Mouse (Mus musculus) heart, postnatal 36 days (tissue): ENCODE data around the gene Serpina3m. TPM values are rescaled to one million over a fixed set of nuclear protein-coding genes. Genes with fewer than 3 reads are reported as not detected.
A peak's percentile ranks its signal among the peaks of the same experiment; 100 is the strongest.
"Not testable (repeated sequence)": the region's sequence is repeated elsewhere in the genome, so short reads cannot be mapped to it uniquely, and the experiment has no call there.

Source experiments
- DNase-seq, 2 experiments: peaks; one replicate each; pipeline ENCODE4 v3.0.0; 2021 to 2022
- intact Hi-C: fragments of 180-260 bp; cut with DNase I; formaldehyde crosslinking; loops from one replicate; pipeline ENCODE4 v1.15.1; 2025
- total RNA-seq, 2 experiments: library from RNA; stranded (reverse); gene quantifications; 2 replicates each; pipeline ENCODE4 v1.2.3; 2021

Gene Serpina3m
- not detected for total RNA-seq

DNA sequence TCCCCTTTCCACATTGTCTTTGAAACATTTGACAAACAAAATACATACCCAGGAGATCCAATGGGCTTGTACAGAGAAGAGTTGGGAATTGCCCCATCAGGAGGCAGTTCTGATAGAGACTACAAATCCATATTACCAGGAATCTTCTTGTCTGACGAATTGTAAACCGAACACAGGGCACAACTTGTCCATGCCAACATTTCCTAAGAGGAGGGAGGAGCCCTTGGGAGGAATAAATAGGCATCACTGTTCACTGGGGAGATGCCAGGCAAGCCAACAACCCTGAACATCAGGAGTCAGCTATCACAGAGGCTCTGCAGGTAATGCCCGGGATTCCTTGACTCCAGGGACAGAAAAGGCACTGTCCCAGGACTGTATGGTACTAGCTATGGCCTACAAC lies at the start of gene Serpina3m, which contains the start of gene Serpina3k:
Gene Serpina3m, plus strand, starts transcription at position 261 of the 400 bp plus-strand sequence.
Gene Serpina3k, plus strand, starts transcription at position 261 of the 400 bp plus-strand sequence.
- intact Hi-C loops, DNase-seq: not testable (repeated sequence)

DNA sequence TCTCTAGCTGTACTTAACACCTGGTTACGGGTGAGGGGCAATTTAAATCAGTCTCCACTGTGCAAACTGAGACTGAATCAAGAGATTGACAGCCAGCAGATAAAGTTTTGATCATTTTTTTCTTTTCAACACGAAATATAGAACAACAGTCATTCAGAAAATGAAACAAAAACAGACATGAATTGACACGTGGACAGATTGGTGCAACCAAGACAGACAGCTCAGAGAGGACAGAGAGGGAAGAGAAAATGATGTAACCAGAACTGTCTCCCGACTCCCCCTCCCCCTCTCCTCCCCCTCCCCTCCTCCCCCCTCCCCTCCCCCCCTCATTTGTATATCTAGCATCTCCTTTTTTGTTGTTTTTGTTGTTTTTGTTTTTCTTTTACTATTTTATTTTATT lies 48.4 kb upstream of the Serpina3m start:
- no peak for DNase-seq
- intact Hi-C loops: no loop called here

DNA sequence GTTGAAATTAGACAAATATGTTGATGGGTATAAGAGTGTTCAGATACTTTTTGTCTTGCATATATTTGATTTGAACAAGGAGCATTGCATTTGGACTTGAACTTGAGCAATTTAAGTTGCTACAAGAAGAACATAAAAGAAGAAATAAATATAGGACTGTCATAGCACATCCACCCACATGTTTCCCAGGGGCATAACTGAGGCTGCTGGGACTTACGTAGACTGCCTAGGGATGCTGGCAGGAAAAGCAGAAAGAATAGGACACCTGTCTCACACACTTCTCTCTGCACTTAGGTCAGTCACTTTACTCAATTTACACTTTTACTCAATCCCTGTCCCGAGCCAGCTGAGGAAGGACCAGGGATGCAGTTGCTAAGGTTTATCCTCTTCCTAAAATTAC lies 44.3 kb upstream of the Serpina3m start:
- no peak for DNase-seq
- intact Hi-C loops: no loop called here

DNA sequence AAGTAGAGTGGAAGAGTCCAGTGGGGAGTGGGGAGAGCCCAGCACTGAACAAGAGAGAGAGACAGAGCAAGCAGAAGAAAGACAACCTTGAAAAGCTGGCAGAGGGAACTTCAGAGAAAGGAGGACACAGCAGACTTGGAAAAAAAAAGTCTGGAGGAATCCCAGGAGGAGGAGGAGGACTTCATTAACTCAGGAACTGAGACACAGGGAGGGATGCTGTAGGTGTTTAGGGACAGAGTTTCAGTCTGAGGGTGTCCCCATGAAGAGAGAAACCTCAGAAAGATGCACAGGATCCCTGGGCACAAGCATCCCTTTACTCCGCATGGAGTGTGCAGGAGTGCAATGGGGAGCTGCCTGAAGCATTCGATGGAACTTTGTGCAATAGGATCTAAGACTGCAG lies 40.2 kb upstream of the Serpina3m start:
- intact Hi-C loops: no loop called here

DNA sequence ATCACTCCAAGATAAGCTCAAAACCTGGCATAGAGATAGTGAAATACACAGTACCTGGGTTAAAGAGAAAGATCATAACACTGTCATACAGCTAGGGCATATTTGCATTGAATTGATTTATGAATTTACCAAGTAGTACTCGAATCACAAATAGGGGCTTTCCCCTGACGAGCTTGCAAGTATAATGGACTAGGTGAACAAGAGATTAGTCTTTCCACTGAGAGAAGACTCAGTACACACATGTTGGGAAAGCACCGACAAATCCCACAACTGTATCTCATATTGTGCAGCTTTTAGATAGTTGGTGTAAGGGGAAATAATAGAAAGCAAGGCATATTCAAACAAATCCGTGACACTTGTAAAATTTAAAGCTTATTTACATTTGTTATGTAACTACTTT lies 32.3 kb upstream of the Serpina3m start:
- intact Hi-C loops: no loop called here
- no peak for DNase-seq

More for the DNA sequence above, 40.2 kb upstream of the Serpina3m start:
- no peak for DNase-seq

DNA sequence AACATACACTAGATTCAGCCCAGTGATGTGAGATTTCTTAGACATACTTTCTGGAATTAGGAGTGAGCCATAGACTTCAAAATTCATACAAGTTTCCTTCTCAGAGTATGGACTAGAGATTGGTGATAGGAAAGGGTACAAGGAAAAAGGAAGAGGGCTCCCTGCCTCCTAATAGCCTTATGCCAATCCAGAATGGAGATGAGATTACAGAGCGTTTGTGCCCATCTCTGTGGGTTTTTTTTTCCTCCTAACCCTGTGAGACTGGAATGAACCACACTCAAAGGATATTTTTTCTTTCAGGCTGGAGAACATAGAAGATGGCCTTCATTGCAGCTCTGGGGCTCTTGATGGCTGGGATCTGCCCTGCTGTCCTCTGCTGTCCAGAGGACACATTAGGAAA lies 24.0 kb upstream of the Serpina3m start, which contains the start of gene Serpina3j:
Gene Serpina3j, plus strand, starts transcription at position 301 of the 400 bp plus-strand sequence.
- no peak for DNase-seq
- intact Hi-C loops: no loop called here

DNA sequence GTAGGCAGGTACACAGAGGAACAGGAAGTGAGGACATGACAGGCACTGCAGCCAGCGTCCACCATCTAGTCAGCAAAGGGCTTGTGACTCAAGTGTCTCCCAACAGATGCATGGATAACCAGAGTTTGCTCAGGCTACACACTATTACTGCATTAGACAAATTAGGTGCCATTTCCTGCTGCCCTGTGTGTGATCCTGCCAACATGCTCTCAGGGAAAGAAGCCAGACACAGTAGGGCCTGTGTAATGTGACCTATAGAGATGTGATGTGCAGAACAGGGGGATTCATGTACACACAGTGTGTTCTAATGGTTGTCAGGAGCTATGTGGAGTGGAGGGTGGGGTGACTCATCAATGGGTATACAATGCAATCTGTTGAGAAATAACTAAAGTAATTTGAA lies 15.8 kb upstream of the Serpina3m start:
- DNase-seq: no peak
- intact Hi-C loops: no loop called here

DNA sequence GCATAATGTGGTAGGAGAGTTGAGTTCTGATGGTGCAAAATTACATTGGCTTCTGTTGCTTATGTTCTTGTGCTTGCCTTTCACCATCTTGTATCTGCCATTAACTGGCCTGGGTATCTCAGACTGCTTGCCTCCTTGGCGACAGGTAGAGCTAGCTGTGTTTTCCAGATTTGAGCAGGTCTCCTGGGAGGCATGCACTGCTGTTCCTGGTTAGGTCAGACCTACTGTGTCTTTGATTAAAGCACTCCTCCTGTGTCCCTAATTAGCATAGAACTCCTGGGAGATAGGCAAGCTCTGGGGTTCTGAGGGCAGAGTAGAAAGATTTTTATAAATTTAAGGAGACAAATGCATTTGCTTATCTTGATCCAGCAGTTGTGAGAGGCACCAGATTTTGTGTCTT lies 6.6 kb upstream of the Serpina3m start:
- DNase-seq: no peak
- intact Hi-C loops: no loop called here

DNA sequence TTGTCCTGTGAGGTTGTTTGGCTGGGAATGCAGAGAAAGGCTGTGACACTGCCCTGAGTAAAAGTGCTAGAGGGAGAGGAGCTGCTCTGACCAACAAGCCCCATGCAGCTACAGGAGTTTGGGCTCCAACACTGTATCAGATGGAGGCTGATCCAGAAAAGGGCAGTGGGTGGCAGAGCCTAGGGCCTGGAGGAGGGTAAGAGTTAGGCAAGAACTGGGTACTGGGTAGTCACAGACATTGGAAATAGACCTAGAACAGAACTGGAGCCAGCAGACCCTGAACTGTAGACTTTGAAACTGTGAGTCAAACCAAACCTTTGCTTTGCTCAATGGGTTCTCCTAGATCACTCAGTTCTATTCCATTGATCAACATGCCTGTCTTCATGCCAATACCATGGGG lies 1.4 kb upstream of the Serpina3m start:
- intact Hi-C loops, DNase-seq: not testable (repeated sequence)

DNA sequence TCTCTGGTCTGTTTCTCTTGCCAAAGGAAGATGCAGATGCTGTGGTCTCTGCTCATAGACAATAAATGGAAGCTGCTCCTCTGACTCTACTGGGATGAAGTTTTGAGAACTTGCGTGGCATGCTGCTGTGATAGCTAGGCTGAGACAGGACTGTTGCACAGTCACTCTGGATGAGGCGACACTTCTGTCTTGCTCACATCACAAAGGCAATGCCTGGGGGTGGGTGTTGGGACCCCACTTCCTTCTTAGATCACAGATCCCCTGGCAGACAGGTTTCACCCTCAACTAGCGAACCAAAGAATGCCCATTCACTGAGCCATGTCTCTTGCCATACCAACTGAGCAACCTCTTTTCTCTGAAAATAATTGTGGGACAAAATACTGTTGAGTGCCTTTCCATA lies 419 bp downstream of the Serpina3m start:
- intact Hi-C loops: no loop called here
- no peak for DNase-seq

DNA sequence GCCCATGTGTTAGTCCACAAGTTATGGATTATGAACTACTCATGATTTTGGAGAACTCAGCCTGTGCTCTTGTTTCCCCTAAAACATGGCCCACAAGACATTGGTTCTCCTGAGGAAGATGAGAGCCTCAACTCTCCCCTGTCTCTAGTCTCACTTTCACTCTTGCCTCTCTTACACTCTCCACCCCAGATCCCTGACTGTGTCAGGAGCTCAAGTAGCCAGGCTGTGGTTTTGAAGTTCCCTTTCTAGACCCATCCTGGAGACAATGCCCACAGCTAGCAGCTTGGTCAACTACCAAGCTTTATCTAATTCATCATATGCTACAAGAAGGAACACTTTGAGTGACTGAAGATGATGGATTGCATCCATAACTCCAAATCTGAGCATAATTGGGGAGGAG lies 4.2 kb downstream of the Serpina3m start:
- DNase-seq, intact Hi-C loops: not testable (repeated sequence)

DNA sequence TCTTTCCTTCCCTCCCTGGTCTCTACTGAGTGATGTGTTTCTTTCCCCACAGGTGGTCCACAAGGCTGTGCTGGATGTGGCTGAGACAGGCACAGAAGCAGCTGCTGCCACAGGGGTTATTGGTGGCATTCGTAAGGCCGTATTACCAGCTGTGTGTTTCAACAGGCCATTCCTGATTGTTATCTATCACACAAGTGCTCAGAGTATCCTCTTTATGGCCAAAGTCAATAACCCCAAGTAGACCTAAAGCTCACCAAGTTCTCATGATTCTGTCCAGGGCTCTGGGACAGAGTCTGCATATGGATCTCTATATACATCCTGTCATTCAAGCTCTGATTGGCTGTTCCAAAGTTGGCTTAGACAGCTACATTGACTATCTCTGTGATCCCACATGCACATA lies 6.9 kb downstream of the Serpina3m start:
- no peak for DNase-seq

DNA sequence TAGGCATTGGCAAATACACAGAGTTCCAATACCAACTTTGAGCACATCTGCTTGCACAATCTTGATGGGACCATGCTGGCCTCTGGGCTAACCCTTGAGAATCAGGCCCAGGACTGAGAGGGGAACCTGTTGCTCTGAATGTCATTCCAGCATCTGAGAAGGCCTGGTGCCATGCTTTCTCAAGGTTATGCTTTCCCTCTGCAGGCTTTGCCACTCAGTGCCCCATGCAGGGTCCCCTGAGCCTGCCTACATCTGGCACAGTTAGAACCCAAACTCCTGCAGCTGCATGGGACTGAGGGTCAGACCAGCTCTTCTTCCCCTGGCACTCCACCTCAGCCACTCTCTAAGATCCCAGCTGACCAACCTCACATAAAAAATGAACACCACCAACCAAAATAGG lies 7.4 kb downstream of the Serpina3m start:
- intact Hi-C loops: loop anchor here (5.0 kb wide), 1 partner anchor 72 kb away; no protein-coding TSS in a partner anchor
- DNase-seq: no peak

More for the DNA sequence above, 6.9 kb downstream of the Serpina3m start:
- intact Hi-C loops: loop anchor here (5.0 kb wide), 1 partner anchor 72 kb away; no protein-coding TSS in a partner anchor

DNA sequence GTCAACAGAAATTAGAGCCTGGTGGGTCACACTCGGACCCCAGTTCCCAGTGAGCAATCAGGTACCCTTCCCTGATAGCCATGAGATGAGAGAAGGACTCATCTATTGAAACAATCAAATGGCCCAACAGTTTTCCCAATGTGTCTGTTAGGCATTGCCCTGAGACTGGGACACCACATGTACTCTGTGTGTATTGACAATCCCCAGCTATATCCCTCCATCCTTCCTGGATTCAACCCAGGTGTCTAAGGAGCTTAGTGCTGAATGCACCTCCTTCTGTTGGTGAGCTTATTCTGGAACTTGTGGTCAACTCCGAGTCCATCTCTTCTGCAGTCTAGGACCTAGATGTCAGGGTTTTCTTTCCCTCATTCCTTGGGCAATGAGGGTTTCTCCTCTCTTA lies 8.8 kb downstream of the Serpina3m start:
- no peak for DNase-seq
- intact Hi-C loops: loop anchor here (5.0 kb wide), 1 partner anchor 70 kb away; no protein-coding TSS in a partner anchor

DNA sequence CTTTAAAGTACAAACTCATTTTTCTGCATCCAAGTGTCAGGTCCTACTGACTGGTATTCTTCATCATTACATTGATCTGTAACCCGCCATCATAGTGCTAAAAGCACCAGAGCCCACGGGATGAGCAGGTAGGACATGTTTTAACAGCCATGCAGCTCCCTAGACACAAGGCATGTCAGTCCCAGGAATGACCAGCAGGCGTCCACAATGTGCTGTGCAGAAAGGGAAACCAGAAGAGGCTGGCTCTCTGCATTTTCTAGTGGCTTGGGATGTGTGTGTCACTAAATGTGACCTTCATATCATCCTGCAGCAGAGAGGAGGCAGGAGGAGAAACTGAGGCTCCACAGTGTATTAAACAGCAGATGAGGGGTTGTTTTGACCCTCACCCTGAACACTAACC lies 13.5 kb downstream of the Serpina3m start:
- intact Hi-C loops: not testable (repeated sequence)

DNA sequence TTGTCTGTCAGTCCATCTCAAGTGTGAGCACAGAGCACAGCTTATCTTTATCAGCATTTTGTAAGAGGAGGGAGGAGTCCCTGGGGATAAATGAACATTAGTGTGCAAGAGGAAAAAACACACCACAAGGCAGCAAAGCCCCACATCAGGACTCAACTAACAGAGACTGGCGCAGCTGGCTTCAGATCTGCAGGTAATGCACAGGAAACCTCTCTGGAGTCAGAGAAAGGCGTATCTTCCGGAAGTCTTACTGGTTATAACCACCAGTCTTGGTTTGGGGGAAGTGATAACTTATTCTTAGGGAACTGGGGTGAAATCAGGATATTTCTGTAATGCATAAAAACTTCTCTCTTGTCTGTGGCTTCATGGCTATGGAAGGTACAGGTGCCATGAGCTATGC lies 17.7 kb downstream of the Serpina3m start:
- DNase-seq: no peak
- intact Hi-C loops: no loop called here

More for the DNA sequence above, 13.5 kb downstream of the Serpina3m start:
- peak; percentile 18 to 53 for DNase-seq

DNA sequence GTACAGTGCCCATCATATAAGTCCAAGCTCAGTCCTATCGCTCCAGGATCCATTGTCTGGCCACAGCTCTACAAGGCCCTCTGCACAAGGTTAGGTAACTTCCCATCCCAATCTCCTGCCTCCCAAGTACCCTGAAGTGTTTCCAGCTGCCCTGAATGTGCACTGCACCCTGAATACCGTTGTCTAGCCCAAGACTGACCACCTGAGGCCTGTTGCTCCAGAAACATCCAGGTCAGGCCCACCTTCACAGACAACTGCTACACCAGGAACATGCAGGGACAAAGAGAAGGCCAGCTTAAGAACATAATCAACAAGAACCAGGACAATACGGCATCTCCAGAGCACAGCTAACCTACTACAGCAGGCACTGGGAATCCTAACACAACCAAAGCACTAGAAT lies 31.7 kb downstream of the Serpina3m start:
- intact Hi-C loops: no loop called here
- DNase-seq: no peak

DNA sequence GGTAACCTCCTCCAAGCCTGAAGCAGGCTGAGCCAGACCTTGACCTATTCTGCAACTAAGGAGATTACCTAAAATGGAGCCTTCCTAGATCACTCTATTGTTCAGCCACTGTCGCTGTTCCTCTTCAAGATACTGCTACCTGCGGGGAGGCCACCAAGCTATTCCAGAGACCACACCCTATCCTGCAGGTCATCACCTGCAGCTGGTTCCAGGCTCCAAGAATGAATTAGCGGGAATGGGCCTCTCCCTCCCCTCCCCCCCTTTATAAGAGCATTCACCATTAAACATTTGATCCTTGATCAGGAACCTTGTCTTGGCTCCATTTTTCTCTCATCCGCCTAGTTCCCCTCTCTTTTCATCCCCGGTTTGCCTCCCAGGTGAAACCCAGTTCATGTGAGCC lies 38.9 kb downstream of the Serpina3m start:
- intact Hi-C loops, DNase-seq: not testable (repeated sequence)

DNA sequence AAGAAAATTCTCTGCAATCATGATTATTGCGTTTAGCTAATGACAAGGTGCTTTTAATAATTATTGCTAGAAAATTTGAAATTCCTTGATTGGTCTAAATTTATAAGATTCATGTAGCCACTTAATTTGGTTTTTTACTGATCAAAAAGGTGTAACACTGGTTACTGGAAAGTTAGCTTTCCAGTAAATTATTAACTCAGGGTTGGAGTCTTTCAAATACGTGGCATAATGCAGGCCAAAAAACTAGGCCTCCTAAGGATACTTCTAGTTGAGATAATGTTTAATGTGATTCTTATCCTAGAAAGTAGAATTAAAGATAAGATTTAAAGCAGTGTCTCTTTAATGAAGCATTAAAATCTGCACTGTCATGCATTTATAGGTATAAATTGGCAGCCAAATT lies 40.1 kb downstream of the Serpina3m start:
- DNase-seq, intact Hi-C loops: not testable (repeated sequence)

DNA sequence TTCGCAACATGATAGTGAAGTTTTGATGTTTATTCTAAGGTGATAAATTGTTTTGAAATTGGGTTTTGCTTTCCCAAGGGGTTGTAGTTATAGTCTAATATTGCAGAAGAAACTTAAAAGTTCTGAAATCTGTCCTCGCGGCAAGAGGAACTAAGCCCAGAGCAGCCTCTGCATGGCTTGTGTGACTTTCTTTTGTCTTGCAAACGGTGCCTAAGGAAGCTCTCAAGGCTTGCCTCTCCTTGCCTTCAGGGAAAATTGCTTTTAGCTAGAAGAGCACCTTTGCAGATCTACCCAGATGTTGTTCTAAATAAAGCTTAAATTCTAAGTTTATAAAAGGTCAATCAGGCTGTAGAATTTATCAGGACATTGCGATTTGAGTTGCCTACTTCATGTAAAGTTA lies 40.5 kb downstream of the Serpina3m start:
- intact Hi-C loops, DNase-seq: not testable (repeated sequence)

DNA sequence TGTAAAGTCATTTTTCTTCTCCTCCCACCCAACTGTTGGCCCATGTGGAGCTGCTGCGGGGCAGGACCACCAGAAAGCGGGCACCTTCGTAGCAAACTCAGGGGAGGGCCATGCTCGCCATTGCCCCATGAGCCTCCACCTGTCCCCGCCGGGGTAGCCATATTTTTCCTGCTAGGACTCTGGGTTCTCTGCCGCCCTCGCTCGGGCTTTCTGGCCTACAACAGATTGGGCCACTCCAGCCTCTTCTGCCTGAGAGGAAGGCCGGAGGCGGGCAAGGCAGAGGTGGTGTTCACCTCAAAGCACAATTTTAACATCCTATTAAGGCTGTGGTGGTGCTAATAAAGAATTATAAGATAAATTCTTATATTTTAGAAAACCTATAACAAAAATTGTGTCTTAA lies 41.6 kb downstream of the Serpina3m start:
- intact Hi-C loops: no loop called here
- DNase-seq: no peak

DNA sequence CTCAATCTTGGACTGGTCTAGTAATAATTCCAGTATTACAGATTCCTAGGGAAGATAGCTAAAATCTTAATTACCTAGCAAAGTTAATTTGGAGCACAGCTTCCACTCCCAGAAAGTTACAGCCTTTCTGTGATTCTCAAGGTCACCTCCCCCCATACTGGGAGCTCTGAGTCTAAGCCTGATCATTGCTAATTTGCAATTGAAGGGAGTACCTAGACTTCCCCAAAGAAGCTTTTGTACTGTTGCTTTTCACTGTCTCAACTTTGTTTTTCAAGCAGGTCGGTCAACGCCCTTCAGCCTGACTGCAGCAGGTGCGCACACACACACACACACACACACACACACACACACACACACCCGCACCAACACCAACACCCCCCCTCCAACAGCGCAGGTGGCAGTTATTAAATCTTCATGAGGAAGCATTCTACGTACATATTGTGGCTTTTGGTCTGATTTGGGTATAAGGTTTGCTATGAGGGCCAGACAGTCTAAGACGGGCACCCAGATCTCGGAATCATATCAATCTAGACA lies 42.9 kb downstream of the Serpina3m start:
- DNase-seq, intact Hi-C loops: not testable (repeated sequence)

DNA sequence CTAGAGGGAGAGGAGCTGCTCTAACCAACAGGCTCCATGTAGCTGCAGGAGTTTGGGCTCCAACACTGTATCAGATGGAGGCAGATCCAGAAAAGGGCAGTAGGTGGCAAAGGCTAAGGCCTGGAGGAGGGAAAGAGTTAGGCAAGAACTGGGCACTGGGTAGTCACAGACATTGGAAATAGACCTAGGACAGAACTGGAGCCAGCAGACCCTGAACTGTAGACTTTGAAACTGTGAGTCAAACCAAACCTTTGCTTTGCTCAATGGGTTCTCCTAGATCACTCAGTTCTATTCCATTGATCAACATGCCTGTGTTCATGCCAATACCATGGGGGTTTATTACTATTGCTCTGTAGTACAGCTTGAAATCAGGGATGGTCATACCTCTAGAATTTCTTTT lies 47.7 kb downstream of the Serpina3m start:
- intact Hi-C loops, DNase-seq: not testable (repeated sequence)
